Mouse (Mus musculus): ENCODE results near the gene Fbxo4.
A peak's percentile ranks its signal among the peaks of the same experiment; 100 is the strongest.

Fbxo4 gene

DNA sequence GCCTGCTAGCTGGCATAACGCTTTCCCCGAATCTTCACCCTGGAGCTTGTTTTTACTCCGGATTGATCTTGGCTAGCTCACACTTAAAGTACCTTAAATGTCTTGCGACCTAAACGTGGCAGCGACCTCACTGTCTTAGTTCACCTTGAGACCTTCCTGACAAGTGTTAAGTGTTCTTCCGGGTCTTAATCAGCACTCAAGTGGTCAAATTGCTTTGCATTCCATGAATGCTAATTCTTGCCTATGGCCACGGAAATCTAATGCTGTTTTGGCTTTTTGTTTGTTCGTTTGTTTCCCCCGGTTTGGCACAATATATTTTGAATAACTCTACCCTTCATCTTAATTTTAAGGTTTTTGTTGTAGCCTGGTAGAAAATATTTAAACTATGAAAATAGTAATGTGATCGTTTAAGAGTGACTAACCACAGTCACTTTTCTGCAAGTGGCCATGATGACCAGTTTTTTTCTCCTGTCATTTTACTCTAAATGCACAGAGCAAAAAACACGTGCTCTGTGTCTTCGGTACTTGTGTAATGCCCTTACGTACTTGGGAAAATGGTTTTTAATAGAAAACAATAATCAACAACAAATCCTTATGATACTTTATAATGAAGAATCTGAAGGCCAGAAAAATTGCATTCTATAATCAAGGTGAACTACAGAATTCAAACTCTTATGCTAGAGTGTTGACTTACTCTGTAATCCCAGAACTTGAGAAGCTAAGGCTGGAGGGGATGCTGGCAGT lies 17.1 kb upstream of the Fbxo4 start:
- no peak for DNase-seq (ENCODE audit: low read depth, low spot score)
- Histone ChIP-seq H3K36me3 (ENCODE audit: control insufficient read depth, insufficient read depth, low read length, poor library complexity, severe bottlenecking) (peaks cover 2% of the 10 kb centered on the region; the same call in 1 of the 2 replicates), H3K27me3 (ENCODE audit: control insufficient read depth, insufficient read depth, low read length, poor library complexity, severe bottlenecking) (no peaks in the 10 kb centered on the region)

DNA sequence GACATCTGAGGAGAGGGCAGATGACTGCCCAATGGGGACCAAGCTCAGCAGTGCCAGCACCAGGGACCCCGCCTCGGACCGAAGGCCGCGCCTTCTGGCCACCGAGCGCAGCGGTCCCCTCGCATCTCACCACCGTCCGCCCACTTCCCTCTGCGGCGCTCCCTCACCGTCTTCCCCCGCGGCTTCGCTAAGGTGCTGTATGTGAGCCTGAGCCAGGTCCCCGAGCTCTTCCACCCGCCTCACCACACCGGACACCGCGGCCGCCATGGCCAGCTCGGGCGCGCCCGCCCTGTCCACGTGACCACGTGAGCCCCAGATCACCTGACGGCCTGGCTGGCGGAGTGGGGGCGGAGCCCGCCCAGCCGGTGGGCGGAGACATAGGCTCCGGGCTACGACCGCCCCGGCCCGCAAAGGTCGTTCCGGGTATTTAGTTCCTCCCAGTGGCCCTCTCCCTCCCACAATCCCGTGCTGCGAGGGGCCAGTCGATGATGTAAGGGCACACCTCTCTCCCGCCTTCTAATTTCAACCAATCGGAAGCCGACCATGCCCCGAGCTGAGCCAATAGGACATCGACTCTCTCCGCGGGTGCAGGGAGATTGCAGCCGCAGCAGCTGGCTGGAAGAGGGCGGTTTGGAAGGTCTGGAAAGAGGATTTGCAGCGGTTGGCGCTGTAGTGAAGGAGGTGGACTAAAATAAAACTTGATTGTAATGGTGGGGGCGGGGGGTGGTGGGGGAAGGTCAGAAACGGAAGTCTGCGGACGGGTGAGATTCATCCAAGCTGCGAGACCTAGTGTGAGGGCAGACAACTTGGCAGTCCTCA lies 16.3 kb upstream of the Fbxo4 start, which contains the start of gene AW549877:
AW549877 (minus strand) TSS at position 297 of the 819 bp plus-strand sequence.
- peak; percentile 99 for DNase-seq (ENCODE audit: low read depth, low spot score)

DNA sequence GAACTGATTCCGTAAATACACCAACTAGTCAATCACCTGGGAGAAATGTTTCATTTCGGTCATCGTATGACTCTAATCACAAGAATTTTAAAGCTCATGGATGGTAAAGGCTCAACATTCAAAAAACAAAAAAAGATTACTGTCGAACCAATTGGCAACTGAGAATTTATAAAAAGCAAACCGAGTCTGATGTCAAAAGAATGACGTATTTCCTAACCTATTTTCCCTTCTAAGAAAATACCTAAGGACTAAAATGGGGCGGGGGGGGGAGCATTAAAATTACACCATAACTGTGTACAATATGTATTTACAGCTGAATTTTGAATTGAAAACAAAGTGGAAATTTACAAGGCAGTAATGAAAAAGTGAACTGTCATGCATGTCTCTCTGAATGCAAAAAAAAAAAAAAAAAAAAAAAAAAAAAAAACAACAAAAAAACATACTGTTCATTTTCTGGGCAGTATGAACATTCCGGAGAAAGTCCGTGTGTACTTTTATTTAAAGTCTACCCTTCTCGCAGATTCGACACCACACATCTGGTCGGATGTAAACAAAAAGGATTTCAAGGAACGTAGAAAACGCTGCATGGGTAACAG lies 15.6 kb upstream of the Fbxo4 start:
- DNase-seq (ENCODE audit: low read depth, low spot score), result peak; percentile 41
- Histone ChIP-seq H3K36me3 (ENCODE audit: control insufficient read depth, insufficient read depth, low read length, poor library complexity, severe bottlenecking) (peaks cover 7% of the 10 kb centered on the region), H3K27me3 (ENCODE audit: control insufficient read depth, insufficient read depth, low read length, poor library complexity, severe bottlenecking) (no peaks in the 10 kb centered on the region)

More for the DNA sequence above, 16.3 kb upstream of the Fbxo4 start, which contains the start of gene AW549877:
- H3K27me3 ChIP-seq (ENCODE audit: control insufficient read depth, insufficient read depth, low read length, poor library complexity, severe bottlenecking), result no peaks in the 10 kb centered on the region
- H3K36me3 ChIP-seq (ENCODE audit: control insufficient read depth, insufficient read depth, low read length, poor library complexity, severe bottlenecking), result peaks cover 5% of the 10 kb centered on the region; the same call in 1 of the 2 replicates

DNA sequence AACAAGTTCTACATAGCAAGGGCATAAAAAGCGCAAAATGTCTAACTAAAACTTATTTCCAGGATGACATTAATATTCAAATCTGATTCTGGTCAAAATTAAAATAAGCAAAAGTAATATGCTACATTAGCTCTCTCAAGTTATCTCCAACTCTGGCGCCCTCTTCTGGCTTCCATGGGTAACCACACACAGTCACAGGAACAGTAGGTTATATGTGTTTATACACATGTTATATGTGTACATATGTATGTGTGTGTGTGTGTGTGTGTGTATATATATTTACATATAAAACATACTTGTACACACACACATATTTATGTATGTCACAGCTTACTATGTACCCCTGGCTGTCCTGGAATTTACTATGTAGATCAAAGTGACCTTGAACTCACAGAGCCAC lies 8.6 kb upstream of the Fbxo4 start:
- no peaks in the 10 kb centered on the region for H3K27me3 ChIP-seq (ENCODE audit: control insufficient read depth, insufficient read depth, low read length, poor library complexity, severe bottlenecking)
- peaks cover 15% of the 10 kb centered on the region for H3K36me3 ChIP-seq (ENCODE audit: control insufficient read depth, insufficient read depth, low read length, poor library complexity, severe bottlenecking)
- DNase-seq (ENCODE audit: low read depth, low spot score), result peak; percentile 73

DNA sequence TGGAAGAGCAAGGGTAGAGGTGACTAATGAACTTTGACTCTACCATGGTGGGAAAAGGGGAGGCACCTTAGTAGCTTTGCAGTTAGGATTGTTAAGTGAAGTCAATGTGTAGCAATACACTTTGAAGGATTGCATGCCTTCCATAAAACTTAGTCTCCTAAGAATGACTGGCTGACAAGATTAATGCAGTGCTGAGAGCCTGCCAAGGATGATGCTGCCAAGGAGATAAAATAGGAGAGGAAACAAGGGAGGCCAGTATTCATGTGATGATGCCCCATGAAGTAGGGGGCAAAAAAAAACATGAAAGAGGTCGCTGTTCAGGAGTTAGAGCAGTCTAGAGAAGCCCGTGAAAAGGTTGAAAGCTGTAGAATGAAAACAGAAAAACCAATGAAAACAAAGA lies 5.5 kb upstream of the Fbxo4 start:
- H3K36me3 ChIP-seq (ENCODE audit: control insufficient read depth, insufficient read depth, low read length, poor library complexity, severe bottlenecking), result peaks cover 9% of the 10 kb centered on the region; the same call in 1 of the 2 replicates
- no peak for DNase-seq (ENCODE audit: low read depth, low spot score)

DNA sequence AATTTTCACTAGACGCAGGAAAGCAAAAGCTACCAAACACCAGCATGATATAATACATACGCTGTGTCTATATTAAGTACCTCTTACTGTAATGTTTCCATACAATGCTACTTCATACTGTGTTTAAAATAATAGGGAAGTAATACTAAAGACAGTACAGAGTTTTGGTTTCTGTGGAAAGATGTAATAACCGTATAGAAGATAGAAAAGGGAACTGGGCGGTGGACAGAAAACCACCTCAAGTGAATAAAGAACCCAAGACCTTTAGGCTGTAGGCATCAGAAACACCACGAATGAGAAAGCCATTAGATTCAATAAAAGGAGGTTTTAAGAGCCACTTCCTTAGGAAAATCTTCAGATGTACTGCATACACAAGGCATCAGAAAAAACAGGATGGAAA lies 3.4 kb upstream of the Fbxo4 start:
- no peaks in the 10 kb centered on the region for H3K27me3 ChIP-seq (ENCODE audit: control insufficient read depth, insufficient read depth, low read length, poor library complexity, severe bottlenecking)
- peak; percentile 85 for DNase-seq (ENCODE audit: low read depth, low spot score)
- peaks cover 9% of the 10 kb centered on the region; the same call in 1 of the 2 replicates for H3K36me3 ChIP-seq (ENCODE audit: control insufficient read depth, insufficient read depth, low read length, poor library complexity, severe bottlenecking)

More for the DNA sequence above, 5.5 kb upstream of the Fbxo4 start:
- H3K27me3 ChIP-seq (ENCODE audit: control insufficient read depth, insufficient read depth, low read length, poor library complexity, severe bottlenecking), result no peaks in the 10 kb centered on the region

DNA sequence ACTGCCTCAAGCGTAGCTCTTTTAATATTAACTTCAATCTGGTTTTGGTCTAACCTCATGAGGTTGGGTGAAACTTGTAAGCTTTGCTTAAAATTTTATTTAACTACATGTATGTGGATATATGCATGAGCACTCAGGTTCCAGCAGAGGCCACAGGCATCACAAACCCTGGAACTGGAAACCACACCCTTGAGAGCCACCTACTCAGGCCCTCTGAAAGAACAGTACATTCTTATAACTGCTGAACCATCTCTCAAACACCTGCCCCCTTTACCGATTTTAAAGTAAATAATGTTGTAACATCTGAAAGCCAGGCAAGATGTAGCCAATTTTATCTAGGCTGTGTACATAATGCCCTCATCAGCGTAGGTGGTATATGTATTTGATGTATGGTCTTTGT lies 498 bp upstream of the Fbxo4 start:
- peak; percentile 64 for DNase-seq (ENCODE audit: low read depth, low spot score)
- H3K36me3 ChIP-seq (ENCODE audit: control insufficient read depth, insufficient read depth, low read length, poor library complexity, severe bottlenecking), result peaks cover 2% of the 10 kb centered on the region; the same call in 1 of the 2 replicates
- H3K27me3 ChIP-seq (ENCODE audit: control insufficient read depth, insufficient read depth, low read length, poor library complexity, severe bottlenecking), result no peaks in the 10 kb centered on the region

DNA sequence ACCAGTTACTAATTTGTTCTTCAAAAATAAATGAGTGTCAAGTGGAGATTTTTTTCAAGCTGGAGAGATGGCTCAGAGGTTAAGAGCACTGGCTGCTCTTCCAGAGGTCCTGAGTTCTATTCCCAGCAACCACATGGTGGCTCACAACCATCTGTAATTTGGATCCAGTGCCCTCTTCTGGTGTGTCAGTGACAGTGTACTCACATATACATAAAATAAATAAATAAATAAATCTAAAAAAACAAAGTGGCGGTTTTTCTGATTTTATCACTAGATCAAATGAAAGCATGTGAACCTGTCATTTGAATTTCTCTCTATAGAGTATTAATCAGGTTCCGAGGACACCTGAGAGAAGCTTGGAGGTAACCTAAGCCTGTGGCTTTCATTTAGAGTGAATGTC lies 1.1 kb downstream of the Fbxo4 start:
- DNase-seq (ENCODE audit: low read depth, low spot score), result no peak
- Histone ChIP-seq H3K36me3 (ENCODE audit: control insufficient read depth, insufficient read depth, low read length, poor library complexity, severe bottlenecking) (no peaks in the 10 kb centered on the region), H3K27me3 (ENCODE audit: control insufficient read depth, insufficient read depth, low read length, poor library complexity, severe bottlenecking) (no peaks in the 10 kb centered on the region)

DNA sequence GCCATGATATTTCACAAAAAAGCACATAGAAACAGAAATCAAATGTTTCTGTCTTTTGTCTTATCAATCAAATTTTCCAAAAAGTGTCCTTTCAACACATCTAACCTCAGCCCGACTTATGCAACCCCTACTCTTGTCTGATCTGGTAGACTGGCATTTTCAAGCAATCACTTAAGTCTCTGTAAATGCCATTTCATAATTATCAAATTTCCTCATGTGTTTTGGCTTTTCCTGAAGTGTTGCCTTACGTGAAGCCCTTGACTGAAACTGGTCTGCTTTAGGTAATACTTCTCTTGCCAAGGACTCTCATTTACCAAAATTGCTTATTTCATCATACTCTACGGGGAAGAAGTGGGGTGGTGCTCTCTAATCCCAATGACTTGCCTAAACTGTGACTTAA lies 6.1 kb downstream of the Fbxo4 start:
- DNase-seq (ENCODE audit: low read depth, low spot score), result no peak
- Histone ChIP-seq H3K27me3 (ENCODE audit: control insufficient read depth, insufficient read depth, low read length, poor library complexity, severe bottlenecking) (no peaks in the 10 kb centered on the region), H3K36me3 (ENCODE audit: control insufficient read depth, insufficient read depth, low read length, poor library complexity, severe bottlenecking) (peaks cover 3% of the 10 kb centered on the region; the same call in 1 of the 2 replicates)

DNA sequence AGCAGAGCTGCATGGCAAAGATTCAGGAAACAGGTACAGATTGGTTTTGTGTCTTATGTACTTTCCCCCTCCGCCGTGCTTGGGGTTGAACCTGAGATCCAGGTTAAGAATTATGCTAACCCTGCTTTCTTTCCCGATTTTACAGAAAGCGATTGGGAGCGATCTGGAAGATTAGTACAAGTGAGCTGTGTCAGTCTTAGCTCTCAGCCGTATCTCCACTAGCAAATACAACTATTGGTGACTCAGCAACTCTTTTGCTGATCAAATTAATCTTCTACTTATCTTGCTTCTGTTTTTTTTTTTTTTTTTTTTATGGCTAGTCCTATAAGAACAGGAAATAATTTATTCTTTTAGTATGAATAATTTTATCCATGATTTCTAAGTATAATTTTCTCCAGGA lies 9.2 kb downstream of the Fbxo4 start:
- no peak for DNase-seq (ENCODE audit: low read depth, low spot score)
- H3K36me3 ChIP-seq (ENCODE audit: control insufficient read depth, insufficient read depth, low read length, poor library complexity, severe bottlenecking), result peaks cover 4% of the 10 kb centered on the region
- no peaks in the 10 kb centered on the region for H3K27me3 ChIP-seq (ENCODE audit: control insufficient read depth, insufficient read depth, low read length, poor library complexity, severe bottlenecking)

DNA sequence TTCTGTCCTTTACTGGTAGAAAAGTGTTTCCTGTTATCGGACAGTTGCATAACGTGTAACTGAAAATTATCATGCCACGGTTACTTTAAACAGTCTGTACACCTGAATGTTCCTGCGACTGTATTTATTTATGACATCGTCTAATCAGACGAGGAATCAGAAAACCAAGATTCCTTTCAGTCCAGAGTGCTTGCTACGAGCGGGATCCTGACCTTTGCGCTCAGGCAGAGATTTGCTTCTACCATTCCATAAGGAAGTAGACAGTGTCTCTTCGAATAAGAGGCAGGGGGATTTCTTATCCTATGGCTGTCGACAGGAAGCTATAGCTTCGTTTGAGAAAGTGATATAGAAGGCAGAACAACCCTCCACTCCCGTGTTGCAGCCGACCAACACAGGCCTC lies 9.6 kb downstream of the Fbxo4 start:
- H3K27me3 ChIP-seq (ENCODE audit: control insufficient read depth, insufficient read depth, low read length, poor library complexity, severe bottlenecking), result no peaks in the 10 kb centered on the region
- DNase-seq (ENCODE audit: low read depth, low spot score), result no peak
- peaks cover 4% of the 10 kb centered on the region for H3K36me3 ChIP-seq (ENCODE audit: control insufficient read depth, insufficient read depth, low read length, poor library complexity, severe bottlenecking)

DNA sequence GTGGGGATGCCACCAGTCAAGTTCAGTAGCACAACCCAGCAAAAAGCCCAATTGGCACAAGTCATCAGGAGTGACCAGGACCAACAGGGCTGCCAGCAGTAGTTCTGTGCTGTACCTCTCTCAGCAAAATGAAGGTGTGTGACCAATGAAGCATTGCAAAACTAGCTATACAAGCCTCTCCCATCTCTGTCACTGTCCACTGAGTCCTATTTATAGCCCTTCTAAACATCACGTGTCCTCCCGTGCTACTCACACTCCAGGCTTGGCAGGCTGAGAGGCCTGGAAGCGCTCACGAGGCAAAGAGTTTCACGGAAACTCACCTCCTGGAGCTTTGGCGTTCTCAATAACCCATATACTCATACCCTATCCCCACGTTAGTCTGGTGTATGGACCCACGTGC lies 17.1 kb downstream of the Fbxo4 start:
- DNase-seq (ENCODE audit: low read depth, low spot score), result no peak
- no peaks in the 10 kb centered on the region for H3K36me3 ChIP-seq (ENCODE audit: control insufficient read depth, insufficient read depth, low read length, poor library complexity, severe bottlenecking)
- no peaks in the 10 kb centered on the region for H3K27me3 ChIP-seq (ENCODE audit: control insufficient read depth, insufficient read depth, low read length, poor library complexity, severe bottlenecking)

DNA sequence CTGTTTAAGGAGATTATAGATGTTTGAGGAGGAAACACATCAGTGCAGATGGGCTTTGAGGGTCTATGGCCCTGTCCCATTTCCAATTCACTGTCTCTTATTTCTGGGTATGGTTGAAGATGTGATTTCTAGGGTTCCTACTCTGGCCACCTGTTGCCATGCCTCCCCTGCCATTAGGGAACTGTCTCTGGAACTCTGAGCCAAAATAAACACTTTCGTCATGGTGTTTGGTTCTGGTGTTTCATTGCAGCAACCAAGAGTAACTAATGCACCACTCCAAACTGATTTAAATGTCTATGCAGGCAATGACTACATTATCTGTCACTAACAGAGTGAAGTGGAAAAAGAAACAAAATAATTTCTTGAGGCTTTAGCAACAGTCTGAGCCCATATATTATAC lies 19.3 kb downstream of the Fbxo4 start:
- H3K36me3 ChIP-seq (ENCODE audit: control insufficient read depth, insufficient read depth, low read length, poor library complexity, severe bottlenecking), result no peaks in the 10 kb centered on the region
- DNase-seq (ENCODE audit: low read depth, low spot score), result no peak
- no peaks in the 10 kb centered on the region for H3K27me3 ChIP-seq (ENCODE audit: control insufficient read depth, insufficient read depth, low read length, poor library complexity, severe bottlenecking)

DNA sequence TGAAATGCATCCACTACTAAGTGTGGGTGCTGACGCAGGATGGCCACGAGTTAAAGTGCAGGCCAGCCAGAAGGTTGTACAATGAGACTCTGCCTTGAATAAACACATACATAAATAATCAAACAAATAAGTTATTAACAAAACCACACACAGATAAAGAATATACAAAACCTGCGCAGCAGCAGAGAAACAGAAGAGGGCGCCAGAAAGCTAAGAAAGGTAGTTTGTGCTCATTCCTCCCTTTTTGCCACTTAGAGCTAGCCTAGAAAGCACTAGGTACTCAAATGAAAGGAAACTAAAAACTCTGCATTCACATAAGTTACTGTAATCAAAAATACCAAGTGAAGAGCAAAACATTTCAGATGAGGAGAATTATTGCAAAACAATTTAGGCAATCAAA lies 21.4 kb downstream of the Fbxo4 start:
- Histone ChIP-seq H3K27me3 (ENCODE audit: control insufficient read depth, insufficient read depth, low read length, poor library complexity, severe bottlenecking) (no peaks in the 10 kb centered on the region), H3K36me3 (ENCODE audit: control insufficient read depth, insufficient read depth, low read length, poor library complexity, severe bottlenecking) (no peaks in the 10 kb centered on the region)
- peak; percentile 80 for DNase-seq (ENCODE audit: low read depth, low spot score)

DNA sequence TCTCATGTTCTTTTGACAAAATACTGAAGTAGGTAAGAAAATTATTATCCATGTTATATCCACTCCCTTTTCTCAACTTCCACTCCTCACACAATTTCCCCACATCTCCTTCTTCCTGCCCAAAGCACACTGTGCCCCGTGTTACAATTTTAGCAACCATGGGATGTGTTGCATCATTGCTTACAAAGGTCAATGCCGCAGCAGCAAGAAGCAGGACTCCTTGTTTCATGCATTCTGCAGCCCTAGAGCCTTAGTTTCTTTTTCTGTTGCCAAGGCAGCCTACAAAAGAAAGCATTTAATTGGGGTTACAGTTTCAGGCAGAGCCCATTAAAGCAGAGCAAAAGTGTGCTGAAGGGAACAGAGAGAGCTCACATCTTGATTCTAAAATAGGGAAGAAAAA lies 24.4 kb downstream of the Fbxo4 start:
- DNase-seq (ENCODE audit: low read depth, low spot score), result no peak
- Histone ChIP-seq H3K27me3 (ENCODE audit: control insufficient read depth, insufficient read depth, low read length, poor library complexity, severe bottlenecking) (no peaks in the 10 kb centered on the region), H3K36me3 (ENCODE audit: control insufficient read depth, insufficient read depth, low read length, poor library complexity, severe bottlenecking) (no peaks in the 10 kb centered on the region)

Measured in splenic B cell, adult 2 months (primary cell).